Mouse (Mus musculus): Measurements from ENCODE around the gene Zfp1. TPM values are rescaled to one million over a fixed set of nuclear protein-coding genes. Genes with fewer than 3 reads are reported as not detected.

Zfp1 gene
- total RNA-seq, 1 experiment from 2014 or later: 10.9 TPM

DNA sequence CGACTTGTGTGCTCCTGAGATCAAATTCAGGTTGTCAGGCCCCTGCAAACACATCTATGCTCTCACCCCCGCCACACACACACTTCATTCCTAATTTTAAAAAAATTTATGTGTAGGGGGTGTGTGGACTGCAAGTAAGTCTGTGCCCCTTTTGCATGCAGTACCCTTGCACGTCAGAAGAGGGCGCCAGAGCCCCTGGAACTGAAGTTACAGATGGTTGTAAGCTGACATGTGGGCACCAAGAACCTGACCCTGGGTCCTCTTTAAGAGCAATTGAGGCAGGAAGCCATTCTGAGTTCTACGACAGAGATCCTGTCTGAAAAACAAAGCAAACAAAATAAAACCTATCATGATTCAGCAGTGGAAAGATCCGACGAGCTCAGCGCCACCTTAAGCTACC is 33.0 kb downstream of the Zfp1 start:
- no peak for DNase-seq

DNA sequence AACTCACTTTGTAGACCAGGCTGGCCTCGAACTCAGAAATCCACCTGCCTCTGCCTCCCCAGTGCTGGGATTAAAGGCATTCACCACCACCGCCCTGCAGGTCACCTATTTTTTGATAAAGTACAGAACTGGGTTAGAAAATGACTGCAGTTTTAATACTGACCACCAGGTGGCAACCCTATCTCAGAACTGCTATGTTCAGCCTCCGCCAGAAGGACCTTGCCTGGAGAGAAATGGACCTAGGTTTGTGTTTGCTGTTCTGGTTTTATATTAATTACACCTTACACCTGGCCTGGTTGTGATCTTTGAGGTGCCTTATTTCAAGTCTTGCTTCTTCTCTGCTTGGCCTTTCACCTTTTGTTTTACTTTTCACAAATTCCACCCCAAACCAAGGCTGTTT is 34.9 kb downstream of the Zfp1 start:
- peak; percentile 23 for DNase-seq

DNA sequence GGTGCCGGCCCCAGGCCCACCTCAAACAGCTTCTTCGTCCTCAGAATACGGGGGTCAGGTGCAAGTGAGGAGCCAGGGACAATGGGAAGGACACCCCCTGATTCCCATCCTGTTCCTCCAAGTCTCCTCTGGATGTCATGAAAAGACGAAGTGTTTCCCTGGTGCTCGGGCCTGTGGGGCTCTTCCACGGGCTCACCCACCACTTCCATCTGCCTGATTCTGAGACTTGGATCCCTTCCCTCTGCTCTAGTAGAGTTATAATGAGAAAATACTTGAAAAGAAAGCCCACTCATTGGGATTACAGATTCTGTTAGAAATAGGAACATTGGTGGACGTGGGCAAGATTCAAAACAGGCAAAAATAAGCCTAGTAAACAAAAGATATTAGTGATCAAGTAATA is 35.6 kb downstream of the Zfp1 start:
- no peak for DNase-seq

DNA sequence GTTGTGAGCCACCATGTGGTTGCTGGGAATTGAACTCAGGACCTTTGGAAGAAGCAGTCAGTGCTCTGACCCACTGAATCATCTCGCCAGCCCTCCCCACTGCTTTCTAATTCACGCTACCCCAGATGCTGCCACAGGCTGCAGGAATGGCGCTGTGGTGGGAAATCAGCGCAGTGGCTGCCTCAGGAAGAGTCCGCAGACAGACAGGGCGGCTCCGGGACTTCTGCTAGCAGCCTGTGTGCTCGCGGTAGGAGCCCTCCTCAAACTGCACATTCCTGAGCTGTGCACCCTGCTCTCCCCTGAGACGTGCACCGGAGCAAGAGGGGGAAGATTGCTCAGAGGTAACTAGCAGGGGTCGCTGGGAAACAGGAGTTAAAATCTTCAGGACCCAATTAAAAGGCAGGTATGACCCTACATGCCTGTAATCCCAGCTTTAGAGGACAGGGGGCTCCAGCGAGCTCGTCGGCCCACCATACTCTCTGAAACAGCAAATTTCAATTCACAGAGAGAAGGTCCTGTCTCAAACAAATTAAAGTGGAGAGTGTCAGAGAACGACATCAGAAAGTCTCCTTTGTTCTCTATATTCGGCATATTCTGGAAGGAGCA is 37.3 kb downstream of the Zfp1 start:
- no peak for DNase-seq

DNA sequence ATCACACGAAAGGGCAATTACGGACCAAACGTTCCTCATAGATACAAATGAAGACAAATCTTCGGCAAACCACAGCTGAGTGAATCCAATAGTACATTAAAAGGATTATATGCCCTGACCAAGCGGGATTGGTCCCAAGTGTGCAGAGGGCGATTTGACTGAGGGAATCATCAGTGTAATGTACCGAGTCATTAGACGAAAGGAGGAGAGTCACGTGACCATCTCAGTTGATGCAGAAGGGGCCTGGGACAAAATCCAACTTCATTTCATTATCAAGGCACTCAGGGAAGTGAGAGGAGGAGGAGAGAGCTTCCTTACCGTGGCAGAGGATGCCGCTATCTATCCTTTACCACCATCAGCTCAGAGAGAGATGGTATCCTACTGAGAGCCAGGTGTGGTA is 38.0 kb downstream of the Zfp1 start:
- no peak for DNase-seq

DNA sequence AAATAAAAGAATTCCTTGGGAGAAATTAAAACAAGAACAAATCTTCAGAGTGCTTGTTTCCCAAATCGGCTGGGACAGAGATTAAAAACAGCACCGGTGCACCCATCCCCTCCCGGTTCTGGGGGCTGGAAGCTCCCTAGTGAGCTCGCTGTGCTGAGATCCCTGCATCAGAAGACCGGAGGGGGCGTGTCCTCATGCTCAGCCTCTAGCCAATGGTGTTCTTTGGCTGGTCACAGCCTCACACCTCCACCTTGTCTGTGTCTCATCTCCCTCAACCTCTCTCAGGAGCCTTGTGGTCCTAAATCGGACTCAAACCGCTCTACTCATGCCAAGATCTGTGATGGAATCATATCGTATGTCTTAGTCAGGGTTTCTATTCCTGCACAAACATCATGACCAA is 39.3 kb downstream of the Zfp1 start:
- no peak for DNase-seq

DNA sequence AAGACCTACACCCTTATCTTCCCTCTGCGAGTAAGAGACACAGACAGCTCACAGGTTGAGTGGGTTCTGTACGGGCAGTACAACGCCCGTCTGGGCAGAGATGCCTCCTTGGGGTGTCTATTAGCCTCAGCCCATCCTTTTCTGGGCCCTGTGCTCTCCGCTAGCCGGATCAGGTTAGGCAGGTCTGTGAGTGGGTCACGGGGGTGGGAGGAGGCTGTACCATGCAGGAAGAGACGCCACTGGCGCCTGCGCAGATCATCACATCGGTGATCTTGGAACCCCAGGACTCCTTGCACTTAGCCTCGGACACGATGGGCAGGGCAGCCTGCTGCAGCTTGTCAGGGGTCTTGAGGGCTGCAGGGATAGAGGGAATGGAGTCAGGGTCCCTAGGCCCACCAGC is 43.7 kb downstream of the Zfp1 start:
- DNase-seq: no peak

DNA sequence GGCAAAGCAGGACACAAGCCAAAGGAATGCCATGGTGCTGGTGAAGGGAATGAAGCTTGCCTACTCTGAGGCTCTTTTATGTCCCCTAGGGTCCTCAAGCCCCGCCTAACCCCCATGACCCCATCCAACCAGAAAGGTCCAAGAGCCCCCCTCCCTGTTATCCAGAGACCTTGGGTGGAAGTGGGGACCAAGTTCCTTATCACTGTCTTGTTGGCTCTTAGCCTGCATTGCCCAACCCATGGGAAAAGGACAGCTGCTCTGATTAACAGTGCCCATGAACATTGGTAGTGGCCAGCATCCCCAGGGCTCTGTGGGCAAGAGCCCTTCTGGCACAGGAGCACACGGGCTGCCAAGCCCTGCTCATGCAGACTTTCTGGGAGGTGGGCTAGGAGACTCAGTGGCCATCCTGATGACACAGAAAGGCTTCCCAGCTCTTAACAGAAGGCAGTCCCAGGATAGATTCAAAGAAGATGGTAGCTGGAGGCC is 47.8 kb downstream of the Zfp1 start, which contains the start of gene Ctrb1:
Gene Ctrb1, minus strand, starts transcription at position 51 of the 486 bp plus-strand sequence.
- DNase-seq: no peak

DNA sequence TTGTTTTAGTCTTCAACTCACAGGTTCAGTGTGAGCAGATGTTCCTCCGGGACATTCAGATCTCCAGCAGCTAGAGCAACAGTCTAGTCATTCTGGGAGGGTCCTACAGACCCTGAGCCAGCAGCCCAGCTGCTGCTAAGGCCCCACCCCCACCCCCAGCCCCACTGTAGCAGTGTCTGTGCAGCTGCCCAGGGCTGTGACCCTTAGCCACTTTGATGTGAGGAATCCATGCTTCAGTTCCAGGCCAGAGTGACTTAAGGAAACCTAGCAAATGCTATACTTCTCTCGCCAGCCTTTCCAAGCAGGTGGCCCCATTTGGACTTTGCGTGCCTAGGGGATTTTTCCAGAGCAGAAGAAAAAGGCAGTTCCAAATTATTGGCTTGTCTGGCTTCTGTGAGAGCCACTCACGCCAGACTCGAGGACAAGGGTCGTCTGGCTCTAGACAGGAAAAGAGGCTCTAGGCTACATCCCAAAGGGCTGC is 50.1 kb downstream of the Zfp1 start:
- DNase-seq: no peak

DNA sequence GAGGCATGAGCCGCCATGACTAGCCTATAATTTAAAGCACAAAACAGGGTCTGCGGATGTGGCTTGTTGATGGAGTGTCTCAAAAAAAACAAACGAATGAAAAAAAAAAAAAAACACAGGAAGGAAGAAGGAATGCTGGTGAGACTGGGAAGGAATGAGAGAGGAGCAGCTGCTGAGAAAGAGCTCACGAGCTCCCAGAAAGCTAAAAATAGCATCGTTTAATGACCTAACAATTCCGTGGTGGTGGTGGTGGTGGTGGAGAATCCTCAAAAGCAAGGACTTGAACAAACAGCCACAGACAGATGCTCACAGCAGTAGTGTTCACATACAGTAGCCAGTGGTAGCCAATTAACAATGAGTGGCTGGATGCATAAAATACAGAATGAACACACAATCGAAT is 52.2 kb downstream of the Zfp1 start:
- no peak for DNase-seq

DNA sequence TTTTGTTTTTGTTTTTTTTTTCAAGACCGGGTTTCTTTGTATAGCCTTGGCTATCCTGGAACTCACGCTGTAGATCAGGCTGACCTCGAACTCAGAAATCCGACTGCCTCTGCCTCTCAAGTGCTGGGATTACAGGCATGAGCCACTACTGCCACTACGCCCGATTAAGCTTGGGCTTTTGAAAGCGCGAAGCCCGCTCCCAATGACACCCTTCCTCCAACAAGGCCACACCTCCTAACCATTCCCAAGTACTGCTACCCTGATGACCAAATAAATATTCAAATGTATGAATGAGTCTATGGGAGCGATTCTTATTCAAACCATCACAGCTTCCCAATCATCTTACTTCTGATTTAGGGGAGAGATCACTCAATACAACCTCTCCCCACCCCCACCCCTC is 54.5 kb downstream of the Zfp1 start:
- DNase-seq: no peak

DNA sequence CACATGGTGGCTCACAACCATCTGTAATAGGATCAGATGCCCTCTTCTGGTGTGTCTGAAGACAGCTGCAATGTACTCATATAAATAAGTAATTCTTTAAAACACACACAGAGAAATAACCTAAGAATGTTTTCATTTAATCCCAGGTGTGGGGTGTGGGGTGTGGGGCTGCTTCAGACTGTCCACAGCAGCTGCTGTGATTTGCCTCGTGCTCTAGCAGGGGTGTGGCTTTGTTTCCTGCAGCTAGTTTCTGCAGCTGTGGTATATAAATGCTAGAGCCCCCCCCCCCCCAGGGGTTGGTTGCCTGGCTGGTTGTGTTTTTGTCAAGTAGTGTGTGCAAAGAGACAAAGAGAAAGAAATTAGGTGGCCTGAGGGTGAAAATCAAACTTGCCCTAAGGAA is 55.8 kb downstream of the Zfp1 start:
- DNase-seq: no peak

DNA sequence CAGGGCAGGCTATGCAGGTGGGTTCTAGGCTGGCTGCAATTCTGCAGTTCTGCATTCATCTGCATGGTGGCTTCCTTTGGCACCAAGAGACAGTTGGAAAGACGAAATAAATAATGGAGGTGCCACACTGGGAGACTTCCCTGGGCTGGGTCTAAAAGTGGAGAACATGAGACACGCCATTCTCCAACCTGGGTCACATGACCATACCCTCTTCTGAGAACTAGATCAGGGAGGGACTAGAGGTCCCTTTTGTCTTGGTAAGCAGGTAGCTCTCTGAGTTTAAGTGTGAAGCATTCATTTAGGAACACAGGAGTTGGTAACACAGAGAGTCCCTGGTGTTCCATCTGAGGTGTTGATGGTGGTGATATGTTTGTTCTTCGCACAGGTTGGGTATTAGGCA is 57.0 kb downstream of the Zfp1 start:
- no peak for DNase-seq

DNA sequence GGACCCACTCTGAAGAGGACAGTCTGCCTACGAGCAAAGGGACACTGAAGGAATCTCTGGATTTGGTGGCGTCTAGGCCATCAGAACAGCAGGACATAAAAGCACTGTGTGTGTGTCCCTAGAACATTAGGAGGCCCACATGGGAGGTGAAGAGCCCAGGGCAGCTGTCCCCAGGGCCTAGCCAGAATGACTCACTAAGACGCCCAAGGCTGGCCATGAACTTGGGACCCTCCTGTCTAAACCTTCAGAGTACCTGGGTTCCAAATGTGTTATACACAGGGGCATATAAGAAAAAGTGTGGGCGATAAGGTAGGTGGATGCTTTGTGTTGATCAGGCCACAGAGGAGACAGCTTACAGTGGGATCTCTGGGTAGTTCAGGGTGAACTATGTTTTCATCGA is 57.5 kb downstream of the Zfp1 start:
- no peak for DNase-seq

DNA sequence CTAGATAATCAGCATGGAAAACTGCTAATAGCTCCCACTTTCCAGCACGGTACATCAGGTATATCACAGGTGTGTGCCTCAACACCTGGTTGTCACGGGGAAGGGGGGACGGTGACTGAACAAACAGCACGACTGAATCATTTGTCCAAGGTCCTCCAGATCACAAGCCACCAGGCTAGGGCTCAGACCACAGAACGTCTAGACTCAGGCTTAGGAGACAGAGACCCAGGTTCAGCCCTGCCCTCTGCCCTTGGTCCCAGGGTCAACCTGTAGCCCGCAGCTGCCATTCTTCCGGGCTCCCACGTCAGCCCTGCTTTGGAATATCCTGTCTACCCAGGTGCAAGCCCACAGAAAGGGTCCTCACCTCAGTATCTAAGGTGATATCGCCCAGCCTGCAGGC is 58.2 kb downstream of the Zfp1 start:
- DNase-seq: no peak

DNA sequence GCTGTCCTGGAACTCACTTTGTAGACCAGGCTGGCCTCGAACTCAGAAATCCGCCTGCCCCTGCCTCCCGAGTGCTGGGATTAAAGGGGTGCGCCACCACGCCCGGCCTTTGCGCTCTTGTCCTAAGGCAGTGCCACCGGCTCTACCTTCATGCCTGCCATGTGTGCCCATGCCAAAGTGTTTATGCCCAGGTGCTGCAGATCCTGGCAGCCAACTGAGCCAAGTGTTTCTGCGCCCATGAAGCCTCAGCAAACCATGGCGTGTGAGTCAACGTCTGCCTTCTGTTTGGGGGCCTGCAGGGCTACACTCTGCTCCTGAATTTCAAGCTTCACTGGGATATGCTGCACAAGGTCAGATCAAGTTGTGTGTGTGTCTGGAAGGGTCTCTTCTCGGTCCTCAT is 61.4 kb downstream of the Zfp1 start:
- no peak for DNase-seq

DNA sequence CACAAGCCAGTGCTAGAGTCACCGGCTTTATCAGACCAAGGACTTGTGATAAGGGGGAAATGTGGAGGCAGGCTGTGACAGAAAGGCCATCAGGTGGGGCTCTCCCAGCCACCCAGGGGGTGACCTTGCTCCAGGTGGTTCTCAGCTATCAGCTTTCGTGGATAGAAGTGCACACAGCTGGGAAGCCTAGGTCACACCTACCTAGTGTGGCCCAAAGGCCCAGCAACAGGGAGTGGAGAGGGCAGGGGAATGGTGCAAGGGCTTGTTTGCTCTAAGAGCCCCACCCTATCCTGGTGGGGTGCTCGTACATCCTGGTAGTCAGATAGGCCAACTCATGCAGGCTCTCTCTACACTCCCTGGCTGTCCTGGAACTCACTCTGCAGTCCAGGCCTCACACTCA is 62.0 kb downstream of the Zfp1 start:
- no peak for DNase-seq

DNA sequence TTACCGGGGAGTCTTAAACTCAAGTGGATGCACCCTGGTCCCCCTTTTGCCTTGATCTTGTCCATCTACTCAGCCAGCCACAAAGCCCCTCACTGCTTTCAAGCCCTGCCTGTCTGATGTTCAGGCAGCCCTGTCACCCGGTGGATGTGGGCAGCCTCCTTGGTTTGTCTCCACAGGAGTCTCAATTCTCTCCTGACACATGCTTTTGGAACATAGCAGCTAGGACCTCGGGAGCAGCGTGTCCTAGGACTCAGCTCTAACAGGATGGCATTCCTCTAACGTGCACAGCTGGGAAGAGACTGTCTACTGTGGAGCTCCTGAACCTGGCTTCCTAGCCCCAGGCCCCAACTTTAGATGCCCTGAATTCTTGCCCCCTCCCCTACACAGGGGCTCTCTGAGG is 62.5 kb downstream of the Zfp1 start:
- no peak for DNase-seq

DNA sequence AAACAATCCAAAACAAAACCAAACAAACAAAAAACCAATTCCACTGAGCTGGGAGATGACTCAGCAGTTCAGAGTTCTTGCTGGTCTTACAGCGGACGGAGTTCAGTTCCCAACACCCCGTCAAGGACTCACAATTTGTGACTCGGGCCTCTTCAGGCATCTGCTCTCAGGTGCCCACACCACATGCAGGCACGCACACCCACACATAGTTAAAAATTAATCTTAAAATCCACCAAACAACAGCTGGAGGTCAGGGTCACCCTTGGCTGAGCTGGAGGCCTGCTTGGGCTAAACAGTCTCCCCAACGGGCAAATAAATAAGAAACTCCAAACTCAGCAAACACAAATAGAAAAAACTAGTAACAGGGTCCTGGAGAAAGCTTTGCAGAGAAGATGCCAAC is 65.1 kb downstream of the Zfp1 start:
- DNase-seq: no peak

DNA sequence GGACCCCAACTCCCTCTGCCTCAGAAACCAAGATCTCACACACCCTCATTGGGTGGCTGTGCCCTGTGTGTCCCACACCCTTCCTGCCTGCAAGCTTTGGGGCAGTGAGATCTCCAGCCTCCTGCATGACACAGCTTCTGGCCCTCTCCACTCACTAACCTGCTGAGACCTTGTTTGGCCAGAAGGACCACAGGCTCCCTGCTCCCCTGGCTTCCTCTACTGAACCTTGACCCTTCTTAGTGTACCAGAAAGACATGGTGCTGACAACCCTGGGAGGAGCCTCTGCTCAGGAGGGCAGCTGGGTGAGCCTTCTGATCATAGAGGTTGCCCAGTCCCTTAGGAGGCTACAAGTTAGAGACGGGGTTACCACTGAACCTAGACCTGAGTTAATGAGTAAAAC is 66.0 kb downstream of the Zfp1 start:
- DNase-seq: no peak

DNA sequence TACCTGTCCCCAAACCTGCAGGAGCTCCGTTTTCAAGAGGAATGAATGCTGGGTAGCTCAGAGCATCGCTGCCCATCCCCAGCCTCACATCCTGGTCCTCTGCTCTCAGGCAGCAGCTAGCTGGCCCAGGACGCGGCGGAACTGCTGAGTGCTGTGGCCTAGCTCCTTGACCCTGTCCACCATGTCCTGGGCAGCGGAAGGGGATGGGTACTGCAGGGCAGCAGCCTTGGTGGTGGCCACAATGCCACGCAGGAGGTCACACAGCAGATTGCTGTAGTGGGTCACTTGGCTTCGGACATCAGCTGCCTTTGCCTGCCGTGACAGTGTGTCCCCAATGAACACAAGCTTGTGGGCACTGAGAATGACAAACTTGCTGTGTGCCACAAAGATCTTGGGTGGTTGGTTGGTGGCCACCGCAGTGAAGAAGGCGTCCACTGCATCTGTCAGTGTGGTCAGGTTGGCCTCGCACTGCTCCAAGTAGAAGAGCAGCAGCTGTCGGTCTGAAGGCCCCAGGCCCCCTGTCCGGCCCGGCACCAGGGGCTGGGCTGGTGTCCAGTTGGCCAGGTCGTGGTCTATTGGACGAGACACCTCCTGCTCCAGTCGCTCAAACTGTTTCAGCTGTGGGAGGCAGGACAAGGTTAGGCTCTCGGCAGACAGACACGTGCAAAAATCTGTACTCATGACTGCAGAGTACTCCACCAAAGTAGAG is 67.7 kb downstream of the Zfp1 start:
- no peak for DNase-seq

DNA sequence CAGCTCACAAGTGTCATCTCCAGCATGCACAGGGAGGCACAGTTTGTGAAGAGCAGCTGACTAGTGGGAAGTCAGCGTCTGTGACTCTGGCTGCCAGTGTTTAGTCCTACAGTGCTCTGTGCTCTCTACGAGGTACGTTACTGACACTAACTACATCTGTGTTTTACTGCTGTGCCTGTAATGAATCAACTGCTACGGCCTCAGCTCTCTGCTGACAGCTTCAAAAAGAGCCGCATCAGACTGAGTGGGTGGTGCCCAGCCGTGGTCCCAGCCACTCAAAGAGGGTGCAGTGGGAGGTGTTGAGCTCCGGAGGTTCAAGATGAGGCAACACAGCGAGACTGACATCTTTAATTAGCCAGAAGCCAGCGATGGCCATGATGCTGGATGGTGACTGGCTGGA is 68.9 kb downstream of the Zfp1 start:
- DNase-seq: no peak

DNA sequence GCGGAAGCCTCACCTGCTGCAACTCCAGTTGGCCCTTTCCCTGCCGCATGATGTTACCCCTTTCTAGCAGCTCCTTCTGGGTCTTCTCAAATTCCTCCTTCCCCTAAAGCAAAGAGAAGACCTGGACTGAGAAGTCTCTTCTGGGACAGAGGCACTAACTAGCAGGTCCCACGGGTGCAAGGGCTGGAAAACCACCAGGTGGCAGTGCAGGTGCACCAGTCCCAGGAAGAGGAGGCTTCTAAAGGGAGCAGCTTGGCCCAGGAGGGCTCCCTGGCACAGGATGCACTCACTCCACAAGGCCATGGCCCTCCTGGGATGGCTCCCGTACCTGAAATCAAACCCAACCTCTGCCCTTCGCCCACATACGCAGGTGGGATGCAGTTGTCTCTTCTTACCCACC is 69.4 kb downstream of the Zfp1 start:
- peak; percentile 73 for DNase-seq

DNA sequence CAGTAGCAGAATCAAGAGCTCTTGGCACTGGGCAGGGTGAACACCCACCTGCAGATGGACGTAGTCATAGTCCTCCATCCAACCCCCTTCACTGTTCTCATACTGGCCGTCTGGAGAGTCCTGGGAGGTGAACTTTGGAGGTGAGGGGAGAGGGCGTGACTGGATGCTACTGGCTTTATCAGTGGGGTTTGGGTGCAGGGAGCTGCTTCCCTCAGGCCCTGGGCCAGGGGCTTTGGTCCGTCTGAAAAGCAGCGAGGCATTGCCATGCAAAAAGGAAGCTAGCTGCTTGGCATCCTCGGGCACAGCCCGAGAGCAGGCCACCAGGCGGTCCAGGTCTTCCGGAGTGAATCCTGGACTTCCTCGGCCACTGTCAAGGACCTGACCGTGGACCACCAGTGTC is 70.1 kb downstream of the Zfp1 start:
- DNase-seq: no peak

Measured in adrenal gland, postnatal 25 days (tissue).